Mouse (Mus musculus) frontal cortex, postnatal 36 days (tissue): ENCODE results near the gene Sema4g.

Experiments
- DNase-seq, 2 experiments: peaks; one replicate each; pipeline ENCODE4 v3.0.0; 2022; ENCODE audit warnings: low spot score in 2 of 2

The Sema4g gene

GRCm38 (mm10) chr19:44988831-44989566 is at the start of gene Sema4g:
TSS of gene Sema4g (plus strand) at chr19:44989101.
- no peak for DNase-seq

- no peak for DNase-seq
Measured at GRCm38 (mm10) chr19:44959633-44960032, 29.3 kb upstream of the Sema4g start.

GRCm38 (mm10) chr19:44965978-44966377 is 22.9 kb upstream of the Sema4g start:
- DNase-seq: no peak

GRCm38 (mm10) chr19:44968329-44968728 is 20.6 kb upstream of the Sema4g start:
- no peak for DNase-seq

GRCm38 (mm10) chr19:44976636-44977035 is 12.3 kb upstream of the Sema4g start:
- no peak for DNase-seq

GRCm38 (mm10) chr19:44977148-44977547 is 11.8 kb upstream of the Sema4g start:
- DNase-seq: no peak

- no peak for DNase-seq
Measured at GRCm38 (mm10) chr19:44980787-44981186, 8.1 kb upstream of the Sema4g start.

GRCm38 (mm10) chr19:44982477-44983115 is 6.3 kb upstream of the Sema4g start:
- DNase-seq: no peak

GRCm38 (mm10) chr19:44983366-44983765 is 5.5 kb upstream of the Sema4g start:
- no peak for DNase-seq

GRCm38 (mm10) chr19:44984420-44984819 is 4.5 kb upstream of the Sema4g start:
- DNase-seq: no peak

- no peak for DNase-seq
Measured at GRCm38 (mm10) chr19:44985159-44985988, 3.5 kb upstream of the Sema4g start.

GRCm38 (mm10) chr19:44987004-44987403 is 1.9 kb upstream of the Sema4g start:
- DNase-seq: no peak

GRCm38 (mm10) chr19:44987851-44988250 is 1.1 kb upstream of the Sema4g start:
- peak in 1 of 2 experiments; percentile 77 for DNase-seq

- no peak for DNase-seq
Measured at GRCm38 (mm10) chr19:44988321-44988720, 580 bp upstream of the Sema4g start.

- no peak for DNase-seq
Measured at GRCm38 (mm10) chr19:44989567-44990495, 930 bp downstream of the Sema4g start.

GRCm38 (mm10) chr19:44991031-44991430 is 2.1 kb downstream of the Sema4g start:
- no peak for DNase-seq

- DNase-seq: no peak
Measured at GRCm38 (mm10) chr19:44992246-44992645, 3.3 kb downstream of the Sema4g start.

GRCm38 (mm10) chr19:44992712-44993111 is 3.8 kb downstream of the Sema4g start:
- DNase-seq: no peak

GRCm38 (mm10) chr19:44997786-44998185 is 8.9 kb downstream of the Sema4g start:
- no peak for DNase-seq

GRCm38 (mm10) chr19:44999647-45000046 is 10.7 kb downstream of the Sema4g start:
- no peak for DNase-seq

GRCm38 (mm10) chr19:45002301-45002700 is 13.4 kb downstream of the Sema4g start:
- no peak for DNase-seq
